Mouse (Mus musculus) lung, postnatal 0 days (tissue): ENCODE data around the gene Prdx1. TPM values are rescaled to one million over a fixed set of nuclear protein-coding genes. Genes with fewer than 3 reads are reported as not detected.

Experiments
- ATAC-seq: fragments of 200-750 bp; cut with Nextera tagmentation; 2 replicates; pipeline ENCODE4 v1.8.0; 2017; ENCODE audit warnings: moderate library complexity
- DNase-seq: peaks from one replicate; pipeline ENCODE4 v3.0.0-alpha.2; 2016; ENCODE audit warnings: low spot score
- H3K27ac ChIP-seq: fragments of 300-500 bp; sonication (generic); 2 replicates; pipeline ENCODE4 v1.5.1; 2014; ENCODE audit warnings: antibody characterized with exemption, mild to moderate bottlenecking, low read length, mixed read lengths
- H3K27me3 ChIP-seq: fragments of 300-500 bp; sonication (generic); replicated peaks from 2 replicates; pipeline ENCODE4 v1.6.1; 2014; ENCODE audit warnings: low read length, mixed read lengths; ENCODE audit not compliant: insufficient read depth
- H3K36me3 ChIP-seq: fragments of 300-500 bp; sonication (generic); 2 replicates; pipeline ENCODE4 v1.6.1; 2014; ENCODE audit warnings: low read length, mixed read lengths; ENCODE audit not compliant: insufficient read depth
- H3K4me1 ChIP-seq: fragments of 300-500 bp; sonication (generic); 2 replicates; pipeline ENCODE4 v1.6.1; 2014; ENCODE audit warnings: antibody characterized with exemption, low read depth, low read length, mixed read lengths; ENCODE audit not compliant: insufficient read depth
- H3K4me2 ChIP-seq: fragments of 300-500 bp; sonication (generic); replicated peaks from 2 replicates; pipeline ENCODE4 v1.6.1; 2014; ENCODE audit warnings: low read depth, mild to moderate bottlenecking, low read length, moderate library complexity, mixed read lengths
- H3K4me3 ChIP-seq: fragments of 300-500 bp; sonication (generic); 2 replicates; pipeline ENCODE4 v1.5.1; 2014; ENCODE audit warnings: low read depth, low read length
- H3K9ac ChIP-seq: fragments of 300-500 bp; sonication (generic); replicated peaks from 2 replicates; pipeline ENCODE4 v1.6.1; 2014; ENCODE audit warnings: low read depth, mild to moderate bottlenecking
- H3K9me3 ChIP-seq: fragments of 300-500 bp; sonication (generic); 2 replicates; pipeline ENCODE4 v1.6.1; 2016; ENCODE audit warnings: low read length, mixed read lengths
- CTCF ChIP-seq: IDR thresholded peaks from 2 replicates; pipeline ENCODE4 v1.5.1; 2016; ENCODE audit warnings: antibody characterized with exemption, mild to moderate bottlenecking
- EP300 ChIP-seq: IDR thresholded peaks from 2 replicates; pipeline ENCODE4 v1.6.1; 2016; ENCODE audit warnings: antibody characterized with exemption, mild to moderate bottlenecking, control low read depth
- WGBS: fragments of 180-500 bp; shearing (Covaris S2); extraction: QIAGEN DNeasy Blood & Tissue Kit; methylation state at CpG from one replicate; pipeline ENCODE4 v1.1.7; 2014; 5-methylcytosine and 5-hydroxymethylcytosine counted together
- polyA plus RNA-seq: library from polyadenylated mRNA; unstranded; fragments of >200 nt; fragmentation: Nextera tagmentation; extraction: Ambion mirVana; gene quantifications from 2 replicates; pipeline ENCODE4 v1.2.1, GENCODE M21; 2015

The Prdx1 gene
- polyA plus RNA-seq, 1 experiment from 2014 or later: 1,091 TPM

GRCm38 (mm10) chr4:116710154-116710553 lies 24.8 kb downstream of the Prdx1 start:
- H3K4me1 ChIP-seq: peaks cover 10% of the 10 kb centered on the region; the same call in 1 of the 2 replicates
- ATAC-seq (no peak), DNase-seq (no peak)
- WGBS: 86% methylated on average over 2 of the region's 2 CpGs
- H3K4me3 ChIP-seq: no peak overlapping the region
- H3K9me3 ChIP-seq: no peaks in the 10 kb centered on the region
- no peak for TF ChIP-seq CTCF
- TF ChIP-seq EP300: no peak
- no peaks in the 10 kb centered on the region for H3K36me3 ChIP-seq
- no peaks in the 10 kb centered on the region for H3K27me3 ChIP-seq
- H3K9ac ChIP-seq: no peak overlapping the region
- no peak overlapping the region for H3K4me2 ChIP-seq
- H3K27ac ChIP-seq: no peak overlapping the region

- ATAC-seq (no peak), DNase-seq (no peak)
- H3K4me3 ChIP-seq: no peak overlapping the region
- H3K27ac ChIP-seq: no peak overlapping the region
- no peaks in the 10 kb centered on the region for H3K27me3 ChIP-seq
- no peak for TF ChIP-seq CTCF
- no peak for TF ChIP-seq EP300
- WGBS: 86% methylated on average over 1 of the region's 1 CpGs
- peaks cover 7% of the 10 kb centered on the region; the same call in 1 of the 2 replicates for H3K4me1 ChIP-seq
- no peaks in the 10 kb centered on the region for H3K9me3 ChIP-seq
- no peak overlapping the region for H3K4me2 ChIP-seq
- no peak overlapping the region for H3K9ac ChIP-seq
- H3K36me3 ChIP-seq: no peaks in the 10 kb centered on the region
Measured at GRCm38 (mm10) chr4:116712536-116712935, 27.2 kb downstream of the Prdx1 start.

DNA sequence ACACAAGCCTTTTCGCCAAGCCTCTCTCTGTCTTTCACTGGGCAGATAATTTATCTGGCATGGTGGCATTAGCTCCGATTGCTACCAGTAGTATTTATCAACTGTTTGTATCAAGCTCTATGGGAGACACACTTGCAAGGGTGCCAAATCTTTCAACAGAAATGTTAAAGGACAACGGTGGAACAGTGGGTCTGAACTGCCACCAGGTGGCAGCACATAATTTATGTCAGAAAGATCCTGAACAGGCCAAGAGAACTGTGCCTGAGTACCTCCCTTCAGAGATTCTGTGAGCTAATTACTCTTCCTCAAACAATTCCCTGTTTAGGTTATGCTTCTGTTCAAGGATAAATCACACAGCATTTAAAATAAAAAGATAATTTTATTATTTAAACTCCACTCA lies 34.1 kb downstream of the Prdx1 start:
- Histone ChIP-seq H3K27ac (no peak overlapping the region), H3K27me3 (no peaks in the 10 kb centered on the region), H3K4me1 (no peaks in the 10 kb centered on the region), H3K36me3 (no peaks in the 10 kb centered on the region), H3K9me3 (no peaks in the 10 kb centered on the region), H3K4me2 (no peak overlapping the region), H3K4me3 (no peak overlapping the region), H3K9ac (no peak overlapping the region)
- TF ChIP-seq CTCF: peak; percentile 83
- TF ChIP-seq EP300: no peak
- WGBS: 14% methylated on average over 3 of the region's 3 CpGs
- DNase-seq: peak; percentile 95
- ATAC-seq: 0 out of 2 replicates have a peak, but pooled peaks have one; percentile 16

DNA sequence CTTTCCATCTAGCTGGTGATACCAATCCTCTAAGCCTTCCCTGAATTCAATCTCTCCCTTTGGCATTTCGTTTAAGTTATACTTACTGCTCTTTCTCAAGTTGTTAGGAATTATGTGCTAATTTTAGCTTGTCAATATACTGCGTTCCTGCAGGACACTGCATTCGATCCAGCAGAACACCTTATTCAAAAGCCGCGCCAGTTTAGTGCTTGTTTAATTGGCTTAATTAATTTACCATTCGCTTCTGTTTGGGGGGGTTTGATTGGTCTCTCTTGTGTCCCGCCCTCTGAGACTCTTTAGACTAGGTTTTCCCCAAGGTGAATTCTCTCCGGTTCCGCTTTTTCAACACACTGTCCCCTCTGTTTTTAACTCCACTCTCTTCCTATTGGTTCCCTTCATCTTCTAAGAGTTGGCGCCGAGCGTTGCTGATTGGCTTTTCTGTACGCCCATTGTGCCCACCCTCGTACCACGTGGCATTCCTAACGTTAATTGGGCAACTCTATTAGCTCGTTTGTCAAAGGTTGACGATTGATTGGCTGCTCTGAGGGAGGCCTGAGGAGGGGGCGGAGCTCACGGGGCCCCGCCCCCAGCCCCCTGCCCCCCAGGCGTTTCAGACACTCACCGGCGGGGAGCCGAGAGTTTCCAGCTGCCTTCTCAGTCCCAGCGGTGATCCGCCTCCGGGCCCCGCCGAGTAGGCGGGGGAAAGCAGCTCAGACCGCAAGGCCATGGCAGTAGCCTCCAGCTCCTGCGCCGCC lies 35.2 kb downstream of the Prdx1 start, which contains the start of gene Tesk2:
Tesk2 (plus strand) TSS at position 606 of the 755 bp plus-strand sequence.
- DNase-seq (peak; percentile 99), ATAC-seq (peak; percentile 98)
- H3K4me3 ChIP-seq: peak within 1 kb of the TSS; percentile 73
- no peaks in the 10 kb centered on the region for H3K4me1 ChIP-seq
- no peaks in the 10 kb centered on the region for H3K27me3 ChIP-seq
- WGBS: under 1% methylated on average over 33 of the region's 34 CpGs
- peak within 1 kb of the TSS; percentile 85 for H3K27ac ChIP-seq
- no peaks in the 10 kb centered on the region for H3K9me3 ChIP-seq
- no peaks in the 10 kb centered on the region for H3K36me3 ChIP-seq
- TF ChIP-seq CTCF: no peak
- TF ChIP-seq EP300: no peak
- H3K4me2 ChIP-seq: peak within 1 kb of the TSS; percentile 84
- H3K9ac ChIP-seq: peak within 1 kb of the TSS; percentile 65

GRCm38 (mm10) chr4:116721098-116721628 lies 35.8 kb downstream of the Prdx1 start:
- peak overlapping the region; percentile 73 for H3K4me3 ChIP-seq
- WGBS: under 1% methylated on average over 23 of the region's 29 CpGs
- no peaks in the 10 kb centered on the region for H3K4me1 ChIP-seq
- peak overlapping the region; percentile 85 for H3K27ac ChIP-seq
- H3K27me3 ChIP-seq: no peaks in the 10 kb centered on the region
- DNase-seq: no peak
- no peaks in the 10 kb centered on the region for H3K36me3 ChIP-seq
- no peak for TF ChIP-seq EP300
- TF ChIP-seq CTCF: no peak
- ATAC-seq: no peak
- H3K9me3 ChIP-seq: no peaks in the 10 kb centered on the region
- H3K9ac ChIP-seq: peak overlapping the region; percentile 65
- peak overlapping the region; percentile 84 for H3K4me2 ChIP-seq

GRCm38 (mm10) chr4:116722230-116722629 lies 36.9 kb downstream of the Prdx1 start:
- Histone ChIP-seq H3K36me3 (no peaks in the 10 kb centered on the region), H3K4me3 (no peak overlapping the region), H3K9me3 (no peaks in the 10 kb centered on the region), H3K27ac (no peak overlapping the region), H3K9ac (no peak overlapping the region), H3K27me3 (no peaks in the 10 kb centered on the region), H3K4me2 (no peak overlapping the region), H3K4me1 (no peaks in the 10 kb centered on the region)
- ATAC-seq (no peak), DNase-seq (no peak)
- no peak for TF ChIP-seq CTCF
- no peak for TF ChIP-seq EP300
- WGBS: 58% methylated on average over 7 of the region's 7 CpGs
